Mouse (Mus musculus) v-Abl transformed pro-B cells (cell line): ENCODE results near the gene Fgf15.

Source experiments
- in situ Hi-C, 2 experiments: fragments of 400-800 bp; cut with MboI; formaldehyde crosslinking; loops; one replicate each; pipeline ENCODE4 v1.15.1; 2025; ENCODE audit not compliant: unreplicated experiment in 2 of 2

The Fgf15 gene

GRCm38 (mm10) chr7:144888564-144889299, 7.6 kb upstream of the Fgf15 start:
- in situ Hi-C loops = no loop called here

- in situ Hi-C loops = loop anchor here (5.0 to 10.0 kb wide), 2 partner anchors 308 to 676 kb away; partner anchors contain the start of gene Fadd (in 1 of the 2)
These were observed 5.7 kb upstream of the Fgf15 start for GRCm38 (mm10) chr7:144890661-144891060.

- in situ Hi-C loops = loop anchor here (5.0 to 10.0 kb wide), 2 partner anchors 310 to 677 kb away; partner anchors contain the start of gene Fadd (in 1 of the 2)
These were observed 4.5 kb upstream of the Fgf15 start for GRCm38 (mm10) chr7:144891863-144892262.

GRCm38 (mm10) chr7:144892322-144892721, 4.0 kb upstream of the Fgf15 start:
- in situ Hi-C loops = loop anchor here (5.0 to 10.0 kb wide), 2 partner anchors 310 to 678 kb away; partner anchors contain the start of gene Fadd (in 1 of the 2)

- in situ Hi-C loops = loop anchor here (5.0 to 10.0 kb wide), 2 partner anchors 312 to 679 kb away; partner anchors contain the start of gene Fadd (in 1 of the 2)
These were observed 2.1 kb upstream of the Fgf15 start for GRCm38 (mm10) chr7:144894191-144894590.

GRCm38 (mm10) chr7:144894706-144895105, 1.6 kb upstream of the Fgf15 start:
- in situ Hi-C loops = loop anchor here (5.0 to 10.0 kb wide), 3 partner anchors 302 to 680 kb away; partner anchors contain the start of gene Fadd (in 1 of the 2)

- in situ Hi-C loops = loop anchor here in 1 of 2 experiments (5.0 to 10.0 kb wide), 2 partner anchors 303 to 681 kb away; no protein-coding TSS in a partner anchor
These were observed 823 bp upstream of the Fgf15 start for GRCm38 (mm10) chr7:144895305-144896111.

- in situ Hi-C loops = loop anchor here in 1 of 2 experiments (5.0 to 10.0 kb wide), 2 partner anchors 306 to 684 kb away; no protein-coding TSS in a partner anchor
These were observed 2.2 kb downstream of the Fgf15 start for GRCm38 (mm10) chr7:144898506-144898905.

GRCm38 (mm10) chr7:144905514-144905913, 9.2 kb downstream of the Fgf15 start:
- in situ Hi-C loops = loop anchor here (10.0 to 25.0 kb wide), 3 partner anchors 691 to 1093 kb away; partner anchors contain the start of genes Dhcr7 (in 1 of the 2) and Nadsyn1 (in 1 of the 2)

- in situ Hi-C loops = loop anchor here (10.0 to 25.0 kb wide), 3 partner anchors 692 to 1095 kb away; partner anchors contain the start of genes Dhcr7 (in 1 of the 2) and Nadsyn1 (in 1 of the 2)
These were observed 10.5 kb downstream of the Fgf15 start for GRCm38 (mm10) chr7:144906708-144907397.

- in situ Hi-C loops = loop anchor here (10.0 to 25.0 kb wide), 3 partner anchors 693 to 1095 kb away; partner anchors contain the start of genes Dhcr7 (in 1 of the 2) and Nadsyn1 (in 1 of the 2)
These were observed 11.5 kb downstream of the Fgf15 start for GRCm38 (mm10) chr7:144907793-144908192.

GRCm38 (mm10) chr7:144908705-144909104, 12.4 kb downstream of the Fgf15 start:
- in situ Hi-C loops = loop anchor here (10.0 to 25.0 kb wide), 3 partner anchors 694 to 1096 kb away; partner anchors contain the start of genes Dhcr7 (in 1 of the 2) and Nadsyn1 (in 1 of the 2)

- in situ Hi-C loops = loop anchor here (25.0 kb wide), 2 partner anchors 1074 to 1099 kb away; partner anchors contain the start of genes Dhcr7 (in 1 of the 2) and Nadsyn1 (in 1 of the 2)
These were observed 14.8 kb downstream of the Fgf15 start for GRCm38 (mm10) chr7:144911121-144911520.

- in situ Hi-C loops = loop anchor here (25.0 kb wide), 2 partner anchors 1076 to 1101 kb away; partner anchors contain the start of genes Dhcr7 (in 1 of the 2) and Nadsyn1 (in 1 of the 2)
These were observed 16.6 kb downstream of the Fgf15 start for GRCm38 (mm10) chr7:144912897-144913296.

- in situ Hi-C loops = loop anchor here (25.0 kb wide), 2 partner anchors 1077 to 1102 kb away; partner anchors contain the start of genes Dhcr7 (in 1 of the 2) and Nadsyn1 (in 1 of the 2)
These were observed 18.1 kb downstream of the Fgf15 start for GRCm38 (mm10) chr7:144914296-144914947.

- in situ Hi-C loops = loop anchor here (5.0 to 25.0 kb wide), 3 partner anchors 333 to 1103 kb away; partner anchors contain the start of genes Dhcr7 (in 1 of the 2), Fadd (in 1 of the 2) and Nadsyn1 (in 1 of the 2)
These were observed 18.8 kb downstream of the Fgf15 start, which contains the start of gene LTO1 for GRCm38 (mm10) chr7:144914948-144915750. Gene LTO1, plus strand, starts transcription at chr7:144915100.

GRCm38 (mm10) chr7:144918823-144919222, 22.5 kb downstream of the Fgf15 start:
- in situ Hi-C loops = loop anchor here (5.0 to 25.0 kb wide), 3 partner anchors 337 to 1107 kb away; partner anchors contain the start of genes Dhcr7 (in 1 of the 2), Fadd (in 1 of the 2) and Nadsyn1 (in 1 of the 2)

GRCm38 (mm10) chr7:144927591-144927990, 31.3 kb downstream of the Fgf15 start:
- in situ Hi-C loops = no loop called here
